Mouse (Mus musculus) cerebellum, adult 2 months (tissue): Measurements from ENCODE around the gene Zfyve9. TPM values are rescaled to one million over a fixed set of nuclear protein-coding genes. Genes with fewer than 3 reads are reported as not detected.

Experiments used
- DNase-seq, 2 experiments: peaks; one replicate each; pipeline ENCODE4 v3.0.0; 2021
- H3K27ac ChIP-seq: fragments of 200-500 bp; 2 replicates; pipeline ENCODE4 v1.5.1; 2012; ENCODE audit warnings: low read length, control low read depth, inconsistent platforms; ENCODE audit not compliant: insufficient read depth
- H3K27me3 ChIP-seq: fragments of 200-500 bp; 2 replicates; pipeline ENCODE4 v1.6.1; 2012; ENCODE audit warnings: inconsistent platforms, mild to moderate bottlenecking, low read length, moderate library complexity; ENCODE audit not compliant: control insufficient read depth, insufficient read depth
- H3K4me1 ChIP-seq: fragments of 200-500 bp; 2 replicates; pipeline ENCODE4 v1.6.1; 2011; ENCODE audit warnings: low read length; ENCODE audit not compliant: control insufficient read depth, insufficient read depth
- H3K4me3 ChIP-seq: fragments of 200-500 bp; replicated peaks from 2 replicates; pipeline ENCODE3; 2011; ENCODE audit warnings: mild to moderate bottlenecking, low read depth, low read length, control low read depth; ENCODE audit not compliant: insufficient read depth
- CTCF ChIP-seq: fragments of 200-500 bp; IDR thresholded peaks from 2 replicates; pipeline ENCODE4 v1.5.1; 2011; ENCODE audit warnings: low read depth, mild to moderate bottlenecking, control low read depth, low read length, moderate library complexity, borderline replicate concordance; ENCODE audit not compliant: insufficient read depth
- POLR2A ChIP-seq: fragments of 200-500 bp; IDR thresholded peaks from 2 replicates; pipeline ENCODE4 v1.6.1; 2011; ENCODE audit warnings: low read length, control low read depth, borderline replicate concordance; ENCODE audit not compliant: insufficient read depth
- WGBS: fragments of 180-500 bp; shearing (Covaris S2); methylation state at CpG from one replicate; pipeline ENCODE4 v1.1.7; 2018; 5-methylcytosine and 5-hydroxymethylcytosine counted together
- polyA plus RNA-seq: library from polyadenylated mRNA; depleted of rRNA; stranded (reverse); fragments of >200 nt; gene quantifications from 2 replicates; pipeline ENCODE4 v1.2.3, GENCODE M21; 2012; rRNA removed

Zfyve9 gene
- polyA plus RNA-seq, result 37.7 and 41.2 TPM in 2 replicates

DNA sequence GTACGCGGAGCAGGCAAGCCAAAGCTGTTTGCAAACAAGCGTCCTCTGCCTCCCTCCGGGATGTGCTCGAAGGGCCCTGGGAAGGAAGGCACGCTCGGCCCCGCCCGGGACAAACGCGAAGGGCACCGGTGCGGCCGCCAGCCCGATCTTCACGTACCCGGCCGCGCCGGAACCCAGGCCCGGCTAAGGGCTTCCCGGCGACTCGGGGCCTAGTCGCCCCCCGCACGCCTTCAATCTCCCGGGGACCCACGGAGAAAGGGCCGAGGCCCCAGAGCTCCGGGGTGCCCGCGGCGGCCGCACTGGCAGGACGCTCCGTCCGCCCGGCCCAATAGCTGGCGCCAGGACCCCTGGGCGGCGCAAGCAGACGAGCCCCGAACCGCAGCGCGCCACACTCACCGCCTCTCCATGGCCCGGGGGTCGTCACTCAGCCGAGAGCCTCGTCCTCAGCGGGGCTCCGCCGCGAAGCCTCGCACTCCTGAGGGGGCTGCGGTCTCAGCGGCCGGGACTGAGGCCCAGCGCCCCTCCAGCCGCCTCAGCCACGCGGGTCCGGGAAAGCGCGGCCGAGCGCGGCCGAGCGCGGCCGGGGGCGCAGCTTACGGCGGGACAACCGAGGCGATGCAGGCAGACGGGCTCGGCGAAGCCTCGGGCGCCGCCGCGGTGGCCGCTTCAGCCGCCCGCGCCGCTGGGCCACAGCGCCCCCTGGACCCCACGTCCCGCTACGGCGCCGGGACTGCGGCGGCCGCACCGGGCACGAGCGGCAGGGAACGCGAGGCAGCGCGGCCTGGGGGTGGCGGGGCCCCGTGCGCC, at the start of gene Zfyve9:
Gene Zfyve9, minus strand, starts transcription at position 742 of the 807 bp plus-strand sequence.
- Histone ChIP-seq H3K27me3 (no peaks in the 10 kb centered on the region), H3K27ac (peak within 1 kb of the TSS; percentile 99), H3K4me1 (peaks cover 2% of the 10 kb centered on the region; the same call in 1 of the 2 replicates), H3K4me3 (peak within 1 kb of the TSS; percentile 80)
- TF ChIP-seq POLR2A (0 out of 2 replicates have a peak, but pooled peaks have one; percentile 41), CTCF (peak; percentile 21; the same call in 1 of the 2 replicates)
- DNase-seq, result peak; percentile 85 to 88
- WGBS, result under 1% methylated on average over 104 of the region's 111 CpGs

DNA sequence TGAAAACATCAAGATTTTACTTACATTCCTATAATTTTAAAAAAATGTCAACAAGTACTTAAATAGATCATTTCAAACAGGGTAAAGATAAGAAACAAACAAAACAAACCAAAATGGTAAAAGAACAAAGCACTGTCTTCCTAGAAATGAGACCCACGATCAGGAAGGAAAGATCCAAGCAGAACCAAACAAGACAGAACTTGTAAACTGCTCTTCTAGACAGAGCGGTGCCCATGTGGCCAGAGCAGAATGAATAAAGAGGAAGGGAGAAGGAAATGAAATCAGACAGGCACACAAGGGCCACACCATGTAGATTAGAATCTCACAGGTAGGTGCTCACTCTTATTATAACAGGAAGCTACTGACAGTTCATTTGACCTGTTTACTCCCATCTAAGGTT, 46.0 kb upstream of the Zfyve9 start:
- H3K4me3 ChIP-seq, result no peak overlapping the region
- no peaks in the 10 kb centered on the region for H3K27me3 ChIP-seq
- H3K4me1 ChIP-seq, result peaks cover 4% of the 10 kb centered on the region; the same call in 1 of the 2 replicates
- no peak for DNase-seq
- TF ChIP-seq CTCF, result no peak
- no peak for TF ChIP-seq POLR2A
- H3K27ac ChIP-seq, result no peak overlapping the region
- WGBS, result 91% methylated on average over 2 of the region's 2 CpGs

- WGBS, result 94% methylated on average over 1 of the region's 1 CpGs
- DNase-seq, result no peak
- Histone ChIP-seq H3K4me1 (peaks cover 4% of the 10 kb centered on the region; the same call in 1 of the 2 replicates), H3K27ac (no peak overlapping the region), H3K27me3 (no peaks in the 10 kb centered on the region), H3K4me3 (no peak overlapping the region)
- TF ChIP-seq POLR2A (no peak), CTCF (no peak)
Measured at GRCm38 (mm10) chr4:108826096-108826495, 45.5 kb upstream of the Zfyve9 start.

- H3K27ac ChIP-seq, result no peak overlapping the region
- no peak for DNase-seq
- H3K4me3 ChIP-seq, result no peak overlapping the region
- TF ChIP-seq POLR2A (no peak), CTCF (no peak)
- H3K4me1 ChIP-seq, result peaks cover 4% of the 10 kb centered on the region; the same call in 1 of the 2 replicates
- no peaks in the 10 kb centered on the region for H3K27me3 ChIP-seq
- 97% methylated on average over 3 of the region's 3 CpGs for WGBS
Measured at GRCm38 (mm10) chr4:108825677-108826076, 45.1 kb upstream of the Zfyve9 start.

- no peak overlapping the region for H3K4me3 ChIP-seq
- H3K27ac ChIP-seq, result no peak overlapping the region
- 55% methylated on average over 6 of the region's 6 CpGs for WGBS
- H3K27me3 ChIP-seq, result no peaks in the 10 kb centered on the region
- DNase-seq, result no peak
- H3K4me1 ChIP-seq, result no peaks in the 10 kb centered on the region; the same call in 1 of the 2 replicates
- TF ChIP-seq POLR2A (no peak), CTCF (no peak)
Measured at GRCm38 (mm10) chr4:108811550-108811949, 31.0 kb upstream of the Zfyve9 start.

- Histone ChIP-seq H3K4me3 (no peak overlapping the region), H3K27ac (no peak overlapping the region), H3K4me1 (no peaks in the 10 kb centered on the region; the same call in 1 of the 2 replicates), H3K27me3 (no peaks in the 10 kb centered on the region)
- DNase-seq, result no peak
- no peak for TF ChIP-seq POLR2A
- no peak for TF ChIP-seq CTCF
- 70% methylated on average over 4 of the region's 4 CpGs for WGBS
Measured at GRCm38 (mm10) chr4:108811142-108811541, 30.5 kb upstream of the Zfyve9 start.

GRCm38 (mm10) chr4:108803535-108803934, 22.9 kb upstream of the Zfyve9 start:
- no peaks in the 10 kb centered on the region for H3K4me1 ChIP-seq
- DNase-seq, result no peak
- H3K4me3 ChIP-seq, result no peak overlapping the region
- TF ChIP-seq POLR2A, result no peak
- TF ChIP-seq CTCF, result no peak
- no peak overlapping the region for H3K27ac ChIP-seq
- 89% methylated on average over 2 of the region's 2 CpGs for WGBS
- no peaks in the 10 kb centered on the region for H3K27me3 ChIP-seq
